Mouse (Mus musculus) left cerebral cortex, adult 11 months (tissue): ENCODE results near the gene Parp6.

Source experiments
- DNase-seq: peaks from one replicate; pipeline ENCODE4 v3.0.0; 2022; ENCODE audit warnings: low spot score

Gene Parp6

DNA sequence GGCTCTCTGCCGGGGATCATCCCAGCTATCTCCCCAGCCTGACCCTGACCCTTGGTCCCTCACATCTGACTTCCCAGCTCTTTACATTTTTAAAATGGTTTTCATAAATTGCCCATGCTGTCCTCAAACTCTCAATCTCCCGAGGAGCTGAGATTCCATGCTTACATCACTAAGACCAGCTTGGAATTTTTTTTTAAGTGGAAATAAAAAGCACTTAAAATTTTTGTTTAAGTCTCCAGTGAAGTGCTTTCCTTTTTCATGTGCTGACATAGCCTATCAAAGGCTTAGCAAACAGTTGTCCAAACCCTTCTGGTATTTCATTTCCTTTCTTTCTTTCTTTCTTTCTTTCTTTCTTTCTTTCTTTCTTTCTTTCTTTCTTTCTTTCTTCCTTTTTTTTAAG, 66.9 kb downstream of the Parp6 start:
- DNase-seq, result no peak

DNA sequence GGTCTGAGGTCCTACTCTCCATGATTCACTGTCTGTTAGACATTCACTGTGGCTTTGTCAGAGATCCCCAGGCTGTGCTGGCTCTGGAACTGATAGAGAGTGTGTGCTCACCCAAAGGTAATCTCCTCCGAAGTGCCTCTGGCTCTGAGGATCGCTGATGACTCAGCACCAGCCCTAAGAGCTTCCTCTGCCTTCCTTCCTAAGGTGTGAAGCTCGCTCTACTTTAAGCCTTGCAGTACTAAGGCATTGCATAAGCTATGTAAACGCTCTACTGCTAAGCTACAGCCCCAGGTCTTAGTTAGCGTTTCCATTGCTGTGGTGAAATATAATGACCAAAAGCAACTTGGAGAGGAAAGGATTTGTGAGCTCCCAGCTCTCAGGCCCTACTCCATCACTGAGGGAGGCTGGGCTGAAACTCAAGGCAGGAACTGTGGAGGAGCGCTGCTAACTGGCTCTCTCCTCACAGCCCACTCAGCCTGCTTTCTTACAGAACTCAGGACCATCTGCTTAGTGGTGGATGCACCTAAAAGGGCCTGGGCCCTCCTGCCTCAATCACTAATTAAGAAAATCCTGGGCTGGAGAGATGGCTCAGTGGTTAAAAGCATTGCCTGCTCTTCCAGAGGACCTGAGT, 70.4 kb downstream of the Parp6 start:
- DNase-seq, result peak; percentile 60

DNA sequence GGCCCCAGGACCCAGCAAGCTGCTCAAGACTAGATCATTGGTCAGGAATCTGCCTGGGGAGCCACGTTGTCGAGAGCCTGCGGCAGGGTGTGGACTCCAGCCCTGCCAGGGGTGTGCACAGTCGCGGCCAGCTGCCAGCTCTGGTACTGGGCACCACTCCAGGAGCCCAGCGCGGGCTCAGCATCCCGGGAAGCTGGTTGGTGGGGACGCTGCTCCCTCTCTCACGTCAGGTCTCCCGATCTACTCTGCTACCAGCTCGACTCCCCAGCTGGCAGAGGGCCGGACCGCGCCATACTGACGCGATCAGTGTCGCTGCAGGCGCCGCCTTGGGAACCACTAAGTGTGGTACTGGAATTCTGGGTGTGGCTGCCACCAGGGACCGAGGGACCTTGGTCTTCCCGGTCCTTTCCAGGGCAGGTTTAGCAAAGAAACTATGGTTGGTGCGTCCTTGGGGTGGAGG, 74.6 kb downstream of the Parp6 start:
- DNase-seq, result peak; percentile 81

DNA sequence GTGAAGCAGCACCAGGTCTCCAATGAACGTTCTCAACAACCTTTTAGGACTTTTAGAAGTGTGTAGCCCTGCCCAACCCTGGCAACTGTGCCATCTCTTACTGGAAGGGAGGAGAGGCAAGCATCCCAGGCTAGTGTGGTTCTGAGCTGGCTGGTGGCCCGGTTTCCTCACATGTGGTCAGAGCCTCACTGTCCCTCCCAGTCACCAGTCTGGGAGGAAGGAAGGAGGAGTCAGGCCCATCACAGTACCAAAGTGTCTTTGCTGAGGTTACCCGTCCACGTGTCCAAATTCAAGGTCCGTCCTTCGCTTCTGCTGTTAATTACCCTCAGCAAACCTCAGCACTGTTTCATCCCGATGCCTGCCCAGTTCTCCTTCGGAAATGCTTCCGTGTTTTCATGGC, 75.1 kb downstream of the Parp6 start:
- no peak for DNase-seq

DNA sequence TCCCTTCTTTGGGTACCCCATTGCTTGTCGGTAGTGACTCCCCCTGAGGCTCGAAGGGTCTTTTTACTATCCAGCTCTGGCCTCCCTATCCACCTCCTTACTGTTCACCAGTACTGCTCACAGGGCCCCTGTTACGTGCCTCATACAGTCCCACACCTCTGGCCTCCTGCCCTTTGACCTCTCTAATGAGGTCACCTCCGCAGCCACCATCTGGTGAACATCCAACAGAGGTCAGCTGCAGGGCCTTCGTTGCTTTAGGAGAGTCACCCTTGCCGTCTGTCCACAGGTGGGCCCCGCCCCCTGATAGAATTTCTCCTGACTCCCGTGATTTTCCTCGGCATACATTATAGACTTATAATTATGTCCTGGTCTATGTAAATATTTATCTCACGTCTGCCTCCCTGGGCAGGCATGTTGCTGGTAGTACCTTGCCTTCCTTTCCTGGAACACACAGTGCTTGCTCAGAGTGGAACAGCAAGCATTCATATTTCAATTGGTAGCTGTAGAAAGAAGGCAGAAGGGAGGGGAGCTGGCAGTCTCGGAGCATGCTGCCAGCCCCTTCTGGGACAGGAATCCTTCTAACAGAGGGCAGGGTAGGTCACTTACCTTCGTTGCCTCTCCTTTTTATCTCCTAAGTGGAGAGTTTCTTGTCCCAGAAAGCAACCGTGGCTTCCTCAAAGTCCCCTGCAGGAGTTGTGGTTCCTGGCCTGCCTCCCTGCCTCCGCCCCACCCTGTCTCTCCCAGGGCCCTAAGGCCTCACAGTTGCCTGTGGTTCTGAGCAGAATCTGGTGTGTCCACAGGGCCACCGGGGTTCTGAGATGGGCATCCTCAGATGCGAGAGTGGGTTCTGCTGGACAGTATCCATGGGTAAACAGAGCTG, 77.7 kb downstream of the Parp6 start:
- DNase-seq, result no peak

DNA sequence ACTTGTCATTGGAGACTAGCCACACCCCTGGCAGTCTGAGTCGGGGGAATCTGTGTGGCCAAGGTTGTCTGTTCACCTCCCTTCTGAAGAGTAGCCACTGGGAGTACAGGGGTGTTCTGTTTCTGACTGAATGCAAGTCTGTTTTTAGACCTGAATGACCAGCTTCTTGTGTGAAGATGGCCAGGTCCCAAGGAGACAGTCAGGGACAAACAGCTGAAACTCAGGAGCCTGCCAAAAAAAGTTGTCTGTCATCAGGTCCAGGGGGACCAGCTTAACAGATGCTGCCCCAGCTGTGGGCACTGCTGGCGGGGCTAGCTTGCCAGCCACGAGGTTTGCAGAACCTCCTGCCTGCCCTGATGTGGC, 78.3 kb downstream of the Parp6 start:
- no peak for DNase-seq

DNA sequence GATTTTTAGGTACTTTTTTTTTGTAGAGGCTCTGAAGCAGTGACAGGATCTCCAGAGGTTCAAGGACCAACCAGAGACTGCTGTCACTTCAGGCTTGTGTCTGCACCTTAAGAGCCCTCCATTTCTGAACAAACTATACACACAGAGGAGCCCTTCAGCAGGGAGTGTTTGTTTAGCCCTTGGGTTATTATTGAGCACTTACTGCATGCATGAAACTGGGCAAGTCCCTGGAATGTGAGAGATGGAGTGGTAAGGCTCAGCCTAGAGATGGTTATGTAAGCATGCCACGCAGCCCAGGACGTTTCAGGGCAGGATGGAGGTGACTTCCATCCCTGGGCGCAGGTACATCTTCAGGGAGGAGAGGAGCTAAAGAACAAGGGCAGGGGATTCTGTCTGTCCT, 79.3 kb downstream of the Parp6 start:
- no peak for DNase-seq
